Mouse (Mus musculus) cerebellum, adult 9-11 months (tissue): Measurements from ENCODE around the gene Cdk19.

Experiments used
- DNase-seq: peaks from one replicate; pipeline ENCODE4 v3.0.0; 2022

Cdk19 gene

GRCm38 (mm10) chr10:40339351-40339964, at the start of gene Cdk19:
Cdk19 (plus strand) TSS chr10:40339564.
- DNase-seq = no peak

DNA sequence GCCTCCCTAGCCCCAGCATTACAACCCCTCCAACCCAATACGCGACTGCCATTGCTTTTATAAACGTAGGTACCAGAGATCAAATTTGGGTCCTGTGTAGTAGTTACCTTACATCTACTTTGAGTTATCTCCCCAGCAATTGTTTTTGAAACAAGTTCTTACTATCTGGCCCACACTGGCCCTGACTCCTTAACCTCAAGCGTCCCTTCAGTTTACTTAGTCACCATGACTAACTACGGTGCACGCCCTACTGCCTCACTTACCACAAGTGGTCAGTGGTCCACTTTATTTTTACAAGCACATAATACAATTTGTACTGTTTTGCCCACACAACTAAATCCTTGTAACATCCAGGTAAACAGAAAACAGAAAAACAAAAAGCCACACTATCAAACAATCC, 46.7 kb upstream of the Cdk19 start:
- no peak for DNase-seq

DNA sequence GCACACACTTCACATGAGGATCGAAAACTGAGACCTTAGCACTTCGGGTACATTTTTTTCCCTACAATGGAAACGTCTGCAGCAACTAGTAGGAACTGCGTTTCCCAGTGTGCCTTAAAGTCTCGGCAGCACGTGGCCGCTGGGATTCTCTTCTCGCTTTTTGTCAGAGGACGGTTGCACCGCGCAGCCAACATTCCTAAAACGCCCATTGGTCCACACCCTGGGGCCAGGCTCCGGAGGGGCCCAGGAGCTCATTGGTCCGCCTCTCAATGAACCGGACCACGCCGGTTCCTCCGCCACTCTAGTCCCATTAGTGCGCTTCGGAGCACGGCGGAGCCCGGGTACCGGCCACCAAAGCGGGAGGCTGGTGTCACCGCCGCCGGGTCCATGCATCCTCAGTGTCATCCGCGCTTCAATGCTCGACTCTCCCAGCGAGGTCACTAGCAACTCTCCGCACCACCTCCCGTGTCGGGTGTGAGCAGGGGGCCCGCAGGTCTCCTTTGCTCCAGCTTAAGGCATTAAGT, 38.7 kb upstream of the Cdk19 start:
- peak; percentile 84 for DNase-seq

- peak; percentile 65 for DNase-seq
These were observed 37.9 kb upstream of the Cdk19 start for GRCm38 (mm10) chr10:40301181-40302075.

DNA sequence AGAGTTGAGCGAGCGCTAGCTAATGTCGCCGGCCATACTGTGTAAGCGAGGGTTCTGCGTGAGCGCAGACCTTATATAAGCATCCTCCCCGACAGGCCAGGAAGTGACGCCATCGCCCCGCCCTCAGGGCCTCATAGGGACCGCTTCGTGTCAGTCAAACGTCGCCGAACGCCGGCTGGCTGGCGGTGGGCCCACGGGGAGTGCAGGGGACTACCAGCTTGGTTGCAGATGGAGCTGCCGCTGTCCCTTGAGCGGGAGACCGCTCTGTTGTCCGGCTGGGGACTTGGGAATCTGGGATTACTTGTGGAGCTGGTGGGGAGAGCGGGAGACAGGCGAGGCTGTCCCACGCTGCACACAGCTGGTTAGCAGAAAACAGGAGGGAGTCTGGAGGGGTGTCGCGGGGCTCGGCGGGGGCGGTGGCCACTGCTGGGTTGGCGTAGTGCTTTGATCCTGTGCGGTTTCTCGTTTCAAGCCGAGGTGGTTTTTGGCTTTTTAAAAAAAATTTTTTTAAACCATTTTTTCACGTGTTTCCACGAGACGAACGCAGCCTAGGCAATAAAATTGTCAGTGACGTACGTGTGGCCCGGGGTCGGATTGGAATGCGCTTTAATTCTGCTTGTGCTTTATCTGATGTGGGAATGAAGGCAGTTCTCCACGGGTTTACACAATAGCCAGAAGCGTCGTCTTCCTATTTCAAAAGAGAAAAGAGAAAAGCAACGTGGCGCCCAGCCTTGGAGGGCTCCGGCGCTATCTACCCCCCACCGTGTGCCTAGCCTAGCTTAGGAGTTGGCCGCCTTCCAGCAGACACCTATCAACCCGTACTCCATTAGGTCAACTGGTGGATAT, 37.0 kb upstream of the Cdk19 start, which contains the start of gene Amd1:
Gene Amd1, minus strand, starts transcription at position 47 of the 846 bp plus-strand sequence.
- peak; percentile 100 for DNase-seq

GRCm38 (mm10) chr10:40305989-40306388, 33.4 kb upstream of the Cdk19 start:
- DNase-seq = no peak

GRCm38 (mm10) chr10:40307826-40308583, 31.4 kb upstream of the Cdk19 start:
- no peak for DNase-seq

DNA sequence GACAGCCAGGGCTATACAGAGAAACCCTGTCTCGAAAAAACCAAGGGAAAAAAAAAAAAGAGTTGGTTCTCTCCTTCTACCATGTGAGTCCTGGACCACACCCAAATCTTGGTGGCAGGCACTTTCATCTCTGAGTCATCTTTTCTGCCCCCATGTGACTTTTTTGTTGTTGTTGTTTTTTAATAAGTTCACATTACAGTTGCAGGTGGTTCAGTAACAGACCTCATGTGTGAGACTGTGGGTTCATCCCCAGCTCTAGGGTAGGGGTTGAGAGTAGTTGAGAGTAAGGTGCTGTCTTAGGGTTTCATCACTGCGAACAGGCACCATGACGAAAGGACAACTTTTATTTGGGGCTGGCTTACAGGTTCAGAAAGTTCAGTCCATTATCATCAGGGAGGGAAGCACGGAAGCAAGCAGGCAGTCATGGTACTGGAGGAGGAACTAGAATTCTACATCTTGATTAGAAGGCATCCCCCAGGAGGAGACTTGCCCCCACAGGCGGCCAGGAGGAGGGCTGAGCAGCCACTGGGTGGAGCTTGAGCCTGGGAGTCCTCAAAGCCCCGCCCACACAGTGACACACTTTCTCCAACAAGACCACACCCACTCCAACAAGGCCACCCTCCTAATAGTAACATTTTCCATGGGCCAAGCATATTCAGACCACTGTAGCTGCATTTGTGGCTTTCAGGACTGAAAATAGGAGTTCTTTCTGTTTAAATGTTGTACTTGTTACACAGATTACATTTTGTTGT, 29.3 kb upstream of the Cdk19 start:
- no peak for DNase-seq

- no peak for DNase-seq
These were observed 26.6 kb upstream of the Cdk19 start for GRCm38 (mm10) chr10:40312781-40313180.

DNA sequence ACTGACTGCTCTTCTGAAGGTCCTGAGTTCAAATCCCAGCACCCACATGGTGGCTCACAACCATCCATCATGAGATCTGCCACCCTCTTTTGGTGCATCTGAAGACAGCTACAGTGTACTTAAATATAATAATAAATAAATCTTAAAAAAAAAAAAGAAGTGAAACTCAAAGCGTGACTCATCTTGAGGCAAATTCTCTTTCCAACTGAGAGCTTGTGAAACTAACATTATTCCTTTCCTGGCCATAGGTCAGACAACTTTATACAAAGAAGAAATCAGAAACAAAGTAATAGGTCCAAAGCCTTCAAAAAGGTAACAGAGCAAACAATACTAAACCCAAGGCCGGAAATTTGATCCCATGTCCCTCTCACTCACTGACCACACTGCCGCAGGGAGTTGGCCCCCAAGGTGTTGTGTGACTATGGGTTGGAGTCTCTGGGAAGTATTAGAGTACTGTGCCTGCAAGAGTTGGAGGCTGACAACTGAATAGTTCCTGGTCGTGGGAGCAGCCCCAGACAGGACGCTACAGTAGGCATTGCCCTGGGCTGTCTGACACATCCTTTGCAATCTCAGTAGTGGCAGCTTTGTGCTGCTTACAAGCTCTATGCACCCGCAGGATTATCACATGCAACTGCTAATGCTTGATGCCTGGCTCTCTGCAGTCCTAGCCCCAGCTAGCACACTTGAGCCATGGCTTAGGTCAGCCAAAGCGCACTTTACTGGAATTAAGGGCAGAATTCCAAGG, 22.4 kb upstream of the Cdk19 start:
- DNase-seq = no peak

DNA sequence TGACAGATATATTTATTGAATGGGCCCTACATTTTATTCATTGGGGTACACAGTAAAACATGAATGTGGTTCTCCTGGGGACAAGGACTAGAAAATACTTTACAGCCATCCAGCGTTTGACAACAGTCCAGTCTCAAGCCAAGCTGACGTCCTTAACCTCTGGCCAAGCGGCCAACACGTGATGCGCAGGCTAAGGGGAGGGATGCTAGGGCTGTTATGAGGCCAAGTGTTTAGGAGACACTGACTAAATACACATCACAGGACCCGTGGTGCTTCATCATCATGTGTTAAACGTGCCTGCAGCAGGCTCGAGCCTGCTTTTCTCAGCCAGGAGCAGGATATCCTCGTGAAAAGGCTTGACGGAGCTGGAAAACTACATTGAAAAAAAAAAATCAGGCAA, 19.1 kb upstream of the Cdk19 start:
- DNase-seq = no peak

DNA sequence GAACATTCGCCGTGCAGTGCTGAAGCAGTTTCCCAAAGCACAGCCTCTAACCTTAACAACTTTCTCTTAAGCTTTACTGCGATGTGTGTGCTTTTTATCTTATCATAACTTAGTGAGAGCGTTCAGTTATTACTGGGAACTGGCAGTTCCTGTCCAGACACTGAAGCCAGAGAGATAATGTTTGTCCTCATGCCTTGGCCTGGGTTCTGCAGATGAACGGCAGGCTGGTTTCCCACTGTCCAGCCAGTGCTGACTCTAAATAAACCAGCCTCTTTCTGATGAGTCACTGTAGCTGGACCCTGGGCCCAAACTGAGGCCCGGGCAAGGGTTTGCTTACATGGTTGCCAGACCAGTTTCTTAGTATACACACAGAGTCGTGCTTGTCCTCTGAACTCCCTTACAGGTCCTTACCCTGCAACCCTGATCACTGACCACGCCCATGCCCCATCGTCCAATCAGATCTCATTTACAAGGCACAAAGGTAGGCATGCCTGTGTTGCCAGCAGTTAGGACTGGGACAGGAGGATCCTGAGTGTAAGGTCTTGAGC, 11.3 kb upstream of the Cdk19 start:
- DNase-seq = no peak

GRCm38 (mm10) chr10:40330262-40330661, 9.1 kb upstream of the Cdk19 start:
- DNase-seq = no peak

DNA sequence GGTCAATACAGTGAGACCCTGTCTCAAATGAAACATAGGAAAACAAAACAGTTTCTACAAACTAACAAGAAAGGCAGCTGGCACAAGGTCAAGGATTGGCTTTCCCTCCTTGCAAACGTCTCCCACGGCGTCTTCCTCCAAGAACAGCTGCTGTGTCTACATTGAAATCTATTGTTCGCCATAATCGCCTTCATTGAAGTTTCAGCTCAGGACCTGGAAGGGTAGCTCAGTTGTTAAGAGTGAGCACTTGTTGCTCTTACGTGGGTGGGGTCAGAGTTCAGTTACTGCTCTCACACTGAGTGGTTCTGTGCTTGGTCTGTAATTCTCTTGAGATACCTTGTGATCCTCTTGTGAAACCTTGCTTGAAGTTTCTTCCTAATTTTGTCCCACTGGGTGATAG, 6.5 kb upstream of the Cdk19 start:
- DNase-seq = no peak

GRCm38 (mm10) chr10:40342036-40342435, 2.7 kb downstream of the Cdk19 start:
- DNase-seq = no peak

DNA sequence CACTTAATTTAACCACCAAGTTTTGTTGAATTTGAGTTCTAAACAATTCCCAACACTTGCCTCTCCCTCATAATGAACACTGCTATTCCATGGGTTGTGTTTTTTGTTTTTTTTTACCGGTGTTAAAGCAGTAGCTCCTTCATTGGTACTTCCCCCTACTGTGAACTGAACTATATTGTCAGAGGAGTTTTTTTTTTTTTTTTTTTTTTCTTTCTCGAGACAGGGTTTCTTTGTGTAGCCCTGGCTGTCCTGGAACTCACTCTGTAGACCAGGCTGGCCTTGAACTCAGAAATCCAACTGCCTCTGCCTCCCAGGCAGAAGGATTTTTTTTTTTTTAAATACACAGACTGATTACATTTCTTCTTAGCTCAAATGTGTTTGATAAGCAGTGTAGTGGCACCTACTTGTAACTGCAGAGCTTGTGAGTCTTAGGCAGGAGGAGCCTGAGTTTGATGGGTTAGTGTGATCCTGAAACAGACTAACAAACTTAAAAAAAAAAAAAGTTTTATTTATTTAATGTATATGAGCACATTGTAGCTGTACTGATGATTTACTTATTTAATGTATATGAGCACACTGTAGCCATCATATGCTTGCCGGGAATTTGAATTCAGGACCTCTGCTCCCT, 7.5 kb downstream of the Cdk19 start:
- no peak for DNase-seq

- DNase-seq = no peak
These were observed 8.1 kb downstream of the Cdk19 start for GRCm38 (mm10) chr10:40347461-40347954.

GRCm38 (mm10) chr10:40348566-40349536, 9.5 kb downstream of the Cdk19 start:
- DNase-seq = peak; percentile 99
